Mouse (Mus musculus) liver, postnatal 0 days (tissue): ENCODE results near the gene Tubgcp4.

Experiments used
- CTCF ChIP-seq: sonication (generic); IDR thresholded peaks from 2 replicates; pipeline ENCODE4 v1.5.1; 2016; ENCODE audit warnings: antibody characterized with exemption, low read depth
- EP300 ChIP-seq: IDR thresholded peaks from 2 replicates; pipeline ENCODE4 v1.6.1; 2016; ENCODE audit warnings: antibody characterized with exemption, low read depth, mild to moderate bottlenecking

- TF ChIP-seq CTCF (no peak), EP300 (no peak)
Observed at GRCm38 (mm10) chr2:121206541-121206940, 36.1 kb downstream of the Tubgcp4 start.
